Mouse (Mus musculus) bone marrow, adult 2 months (tissue): Measurements from ENCODE around the gene Pkp3. TPM values are rescaled to one million over a fixed set of nuclear protein-coding genes. Genes with fewer than 3 reads are reported as not detected.
A peak's percentile ranks its signal among the peaks of the same experiment; 100 is the strongest.

Experiments
- H3K27ac ChIP-seq: fragments of 200-500 bp; 2 replicates; pipeline ENCODE4 v1.5.1; 2012; ENCODE audit warnings: low read depth, mild to moderate bottlenecking, control low read depth, inconsistent platforms, low read length; ENCODE audit not compliant: control insufficient read depth, poor library complexity, insufficient read depth
- H3K4me1 ChIP-seq: fragments of 200-500 bp; 2 replicates; pipeline ENCODE4 v1.6.1; 2011; ENCODE audit warnings: low read length; ENCODE audit not compliant: control insufficient read depth, insufficient read depth
- H3K4me3 ChIP-seq: fragments of 200-500 bp; replicated peaks from 2 replicates; pipeline ENCODE3; 2011; ENCODE audit warnings: mild to moderate bottlenecking, low read depth, low read length, control low read depth; ENCODE audit not compliant: control insufficient read depth
- CTCF ChIP-seq: fragments of 200-500 bp; IDR thresholded peaks from 2 replicates; pipeline ENCODE4 v1.5.1; 2011; ENCODE audit warnings: low read length, control low read depth; ENCODE audit not compliant: control insufficient read depth, insufficient read depth
- POLR2A ChIP-seq: fragments of 200-500 bp; IDR thresholded peaks from 2 replicates; pipeline ENCODE4 v1.6.1; 2011; ENCODE audit warnings: low read depth, mild to moderate bottlenecking, control low read depth, low read length, borderline replicate concordance; ENCODE audit not compliant: control insufficient read depth
- WGBS: fragments of 180-500 bp; shearing (Covaris S2); methylation state at CpG from one replicate; pipeline ENCODE4 v1.1.7; 2018; 5-methylcytosine and 5-hydroxymethylcytosine counted together
- polyA plus RNA-seq: library from polyadenylated mRNA; stranded (reverse); fragments of >200 nt; gene quantifications from 2 replicates; pipeline ENCODE4 v1.2.4, GENCODE M21; 2011; ENCODE audit warnings: low replicate concordance; ENCODE audit not compliant: missing spikeins, insufficient read depth, insufficient read length

The Pkp3 gene
- polyA plus RNA-seq, 1 experiment, result 15.9 TPM

DNA sequence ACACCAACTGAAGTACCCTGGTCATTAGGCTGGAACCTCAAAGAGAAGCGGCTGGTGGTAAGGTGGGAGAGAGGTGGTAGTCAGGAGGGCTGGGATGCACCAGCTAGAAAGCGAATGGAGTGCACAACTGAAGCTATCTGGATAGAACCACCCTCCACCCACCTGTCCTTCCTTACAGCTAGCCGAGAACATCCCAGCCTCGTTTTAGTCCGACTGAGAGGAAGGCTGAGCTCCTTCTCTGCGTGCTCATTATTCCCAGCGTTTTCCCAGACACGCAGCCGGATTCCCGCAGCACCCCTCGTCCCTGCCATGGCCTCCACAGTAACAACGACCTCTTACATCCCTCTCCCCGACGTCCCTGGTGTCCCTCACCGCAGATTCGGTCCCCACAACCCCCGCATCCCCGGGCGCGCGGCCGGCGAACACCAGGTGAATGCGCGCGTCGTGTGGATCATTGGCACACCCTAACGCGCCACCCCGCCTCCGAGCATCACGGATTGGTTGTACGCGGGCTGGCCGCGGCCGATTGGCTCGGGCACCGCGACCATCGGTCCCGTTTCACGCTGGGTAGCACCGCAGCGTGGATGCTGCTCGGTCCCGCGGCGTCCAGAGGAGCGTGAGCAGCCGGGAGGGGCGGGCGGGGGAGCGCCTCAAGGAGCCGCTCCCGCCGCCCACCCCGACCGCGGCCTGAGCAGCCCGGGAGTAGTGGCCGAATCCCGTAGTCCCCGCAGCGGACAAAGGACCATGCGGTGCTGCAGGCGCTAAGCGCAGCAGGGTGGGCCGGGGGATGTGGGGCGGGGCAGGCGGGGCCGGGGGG lies 17.4 kb upstream of the Pkp3 start, which contains the start of gene B4galnt4:
Gene B4galnt4, plus strand, starts transcription at position 679 of the 817 bp plus-strand sequence.
- H3K27ac ChIP-seq, result no peak within 1 kb of the TSS
- 3% methylated on average over 72 of the region's 72 CpGs for WGBS
- no peak within 1 kb of the TSS for H3K4me3 ChIP-seq
- H3K4me1 ChIP-seq, result peaks cover 6% of the 10 kb centered on the region
- TF ChIP-seq POLR2A (no peak), CTCF (no peak)

DNA sequence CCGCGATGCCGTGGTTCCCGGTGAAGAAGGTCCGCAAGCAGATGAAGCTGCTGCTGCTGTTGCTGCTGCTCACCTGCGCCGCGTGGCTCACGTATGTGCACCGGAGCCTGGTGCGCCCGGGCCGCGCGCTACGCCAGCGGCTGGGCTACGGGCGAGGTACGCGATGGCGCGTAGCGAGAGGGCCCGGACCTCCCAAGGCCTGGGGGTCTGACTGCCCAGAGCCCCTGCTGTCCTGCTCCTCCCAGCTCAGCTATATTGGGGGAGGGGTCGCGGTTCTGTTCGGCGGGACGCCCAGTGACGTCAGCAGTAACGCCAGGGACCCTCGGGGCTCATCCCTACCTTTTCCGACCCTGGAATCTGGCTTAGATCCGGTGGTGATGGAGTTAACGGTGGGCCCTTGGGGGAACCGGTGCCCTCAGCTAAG lies 16.7 kb upstream of the Pkp3 start:
- H3K4me1 ChIP-seq, result peaks cover 6% of the 10 kb centered on the region
- TF ChIP-seq POLR2A (no peak), CTCF (no peak)
- WGBS, result 8% methylated on average over 37 of the region's 37 CpGs

DNA sequence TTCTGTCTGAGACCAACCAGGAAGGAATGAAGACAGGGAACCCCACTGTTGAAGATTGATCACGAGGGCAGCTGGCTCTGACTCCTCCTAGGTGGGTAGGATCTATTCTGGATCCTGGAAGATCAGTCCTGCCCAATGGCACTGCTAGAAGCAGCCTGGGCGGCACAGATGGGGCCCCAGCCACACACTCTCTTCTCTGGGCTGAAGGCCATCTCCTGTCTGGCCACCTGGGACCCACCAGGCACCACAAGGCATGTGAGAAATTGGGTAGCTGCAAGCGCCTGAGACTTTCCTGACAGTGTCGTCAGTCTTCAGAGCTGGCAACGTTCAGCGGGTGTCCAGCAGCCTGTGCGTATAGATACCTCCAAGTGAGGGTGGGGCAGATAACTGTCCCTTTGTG lies 15.5 kb upstream of the Pkp3 start:
- Histone ChIP-seq H3K4me1 (peaks cover 6% of the 10 kb centered on the region), H3K4me3 (no peak overlapping the region), H3K27ac (no peak overlapping the region)
- TF ChIP-seq CTCF, result no peak
- no peak for TF ChIP-seq POLR2A
- 35% methylated on average over 7 of the region's 7 CpGs for WGBS

More for the DNA sequence above, 16.7 kb upstream of the Pkp3 start:
- H3K4me3 ChIP-seq, result no peak overlapping the region
- no peak overlapping the region for H3K27ac ChIP-seq

DNA sequence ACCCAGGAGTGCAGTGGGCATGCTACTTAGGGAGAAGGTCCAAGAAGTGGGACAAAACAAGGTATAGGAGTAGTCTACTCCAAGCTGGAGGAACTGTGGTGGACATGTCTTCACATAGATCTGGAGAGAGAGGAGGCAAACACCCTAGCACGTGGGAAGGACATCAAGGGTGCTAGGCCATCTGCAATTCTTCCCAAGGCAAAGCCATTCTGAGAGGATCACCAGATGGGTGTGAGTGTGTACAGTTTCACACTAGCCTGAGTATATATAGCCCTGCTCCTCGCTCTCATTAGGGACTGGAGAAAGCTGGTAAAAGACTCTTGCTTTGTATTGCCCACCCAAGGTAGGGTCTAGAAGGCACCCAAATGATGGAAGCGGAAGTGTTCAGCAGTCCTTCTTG lies 14.7 kb upstream of the Pkp3 start:
- TF ChIP-seq POLR2A (no peak), CTCF (no peak)
- Histone ChIP-seq H3K4me1 (peaks cover 6% of the 10 kb centered on the region), H3K27ac (no peak overlapping the region), H3K4me3 (no peak overlapping the region)
- 72% methylated on average over 3 of the region's 3 CpGs for WGBS

DNA sequence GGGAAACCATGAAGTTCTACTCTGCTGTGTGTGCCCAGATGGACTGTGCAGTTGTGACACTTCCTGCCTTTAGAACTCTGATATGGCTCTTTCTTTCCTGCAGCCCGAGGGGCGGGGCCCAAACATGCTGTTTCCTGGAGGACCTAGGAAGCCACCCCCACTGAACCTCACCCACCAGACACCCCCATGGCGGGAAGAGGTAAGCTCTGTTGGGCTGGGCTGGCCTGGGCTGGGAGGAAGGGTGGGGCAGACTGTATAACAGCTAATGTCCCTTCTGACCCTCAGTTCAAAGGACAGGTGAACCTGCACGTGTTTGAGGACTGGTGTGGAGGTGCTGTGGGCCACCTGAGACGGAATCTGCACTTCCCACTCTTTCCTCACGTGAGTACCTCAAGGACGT lies 13.8 kb upstream of the Pkp3 start:
- Histone ChIP-seq H3K27ac (no peak overlapping the region), H3K4me1 (peaks cover 6% of the 10 kb centered on the region), H3K4me3 (no peak overlapping the region)
- TF ChIP-seq CTCF (no peak), POLR2A (no peak)
- WGBS, result 14% methylated on average over 7 of the region's 7 CpGs

DNA sequence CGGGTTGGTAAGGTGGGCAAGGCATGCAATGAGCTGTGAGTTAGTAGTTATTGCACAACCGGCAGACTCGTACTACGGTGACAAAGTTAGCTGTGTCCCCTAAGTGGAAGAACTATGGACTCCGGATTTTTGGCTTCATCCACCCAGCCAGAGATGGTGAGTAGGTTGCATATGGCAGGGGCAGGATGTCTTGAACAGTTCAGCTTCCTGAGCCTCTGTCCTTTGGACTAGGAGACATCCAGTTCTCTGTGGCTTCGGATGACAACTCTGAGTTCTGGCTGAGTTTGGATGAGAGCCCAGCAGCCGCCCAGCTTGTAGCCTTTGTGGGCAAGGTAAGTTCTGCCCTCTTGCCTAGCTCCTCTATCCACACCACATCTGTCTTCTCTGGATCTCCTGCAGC lies 13.4 kb upstream of the Pkp3 start:
- 29% methylated on average over 7 of the region's 7 CpGs for WGBS
- Histone ChIP-seq H3K4me3 (no peak overlapping the region), H3K4me1 (peaks cover 6% of the 10 kb centered on the region), H3K27ac (no peak overlapping the region)
- TF ChIP-seq POLR2A, result no peak
- no peak for TF ChIP-seq CTCF

DNA sequence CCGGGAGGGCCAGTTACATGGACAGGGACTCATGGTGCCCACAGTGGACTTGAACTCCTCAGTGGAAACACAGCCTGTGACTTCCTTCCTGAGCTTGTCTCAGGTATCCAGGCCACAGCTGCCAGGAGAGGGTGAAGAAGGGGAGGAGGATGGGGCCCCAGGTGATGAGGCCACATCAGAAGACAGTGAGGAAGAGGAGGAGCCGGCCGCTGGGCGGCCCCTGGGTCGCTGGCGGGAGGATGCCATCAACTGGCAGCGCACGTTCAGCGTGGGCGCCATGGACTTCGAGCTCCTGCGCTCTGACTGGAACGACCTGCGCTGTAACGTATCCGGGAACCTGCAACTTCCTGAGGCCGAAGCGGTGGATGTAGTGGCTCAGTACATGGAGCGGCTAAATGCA lies 9.7 kb upstream of the Pkp3 start:
- peaks cover 7% of the 10 kb centered on the region for H3K4me1 ChIP-seq
- no peak for TF ChIP-seq POLR2A
- no peak for TF ChIP-seq CTCF

DNA sequence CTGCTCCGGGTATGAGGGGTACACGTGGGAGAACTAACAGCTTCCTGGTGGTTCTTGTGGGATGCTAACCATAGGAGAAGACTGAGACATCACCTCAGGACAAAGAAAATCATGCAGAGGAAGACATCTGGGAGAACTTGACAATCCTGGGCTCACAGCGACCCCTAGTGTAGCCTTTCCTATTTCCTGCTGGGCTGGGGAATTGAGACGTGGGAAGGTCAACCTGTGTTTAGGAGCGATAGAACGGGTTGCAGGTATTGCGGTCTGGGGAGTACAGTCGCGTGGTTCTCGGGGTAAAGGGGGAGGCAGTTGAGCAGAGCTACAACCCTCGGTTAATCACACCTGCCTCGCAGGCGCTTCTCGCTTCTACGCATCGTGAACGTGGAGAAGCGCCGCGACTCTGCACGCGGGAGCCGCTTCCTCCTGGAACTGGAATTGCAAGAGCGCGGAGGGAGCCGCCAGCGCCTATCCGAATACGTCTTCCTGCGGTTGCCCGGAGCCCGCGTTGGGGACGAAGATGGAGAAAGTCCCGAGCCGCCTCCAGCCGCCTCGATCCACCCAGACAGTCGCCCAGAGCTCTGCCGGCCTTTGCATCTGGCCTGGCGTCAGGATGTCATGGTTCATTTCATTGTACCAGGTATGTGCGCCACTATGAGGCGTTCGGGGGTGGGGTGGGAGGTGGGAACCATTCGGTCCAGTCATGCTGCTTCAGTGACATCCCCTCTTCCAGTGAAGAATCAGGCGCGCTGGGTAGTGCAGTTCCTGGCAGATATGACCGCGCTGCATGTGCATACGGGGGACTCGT lies 7.8 kb upstream of the Pkp3 start:
- Histone ChIP-seq H3K4me1 (peaks cover 1% of the 10 kb centered on the region; the same call in 1 of the 2 replicates), H3K27ac (no peak overlapping the region), H3K4me3 (no peak overlapping the region)
- 3% methylated on average over 51 of the region's 51 CpGs for WGBS
- TF ChIP-seq POLR2A (no peak), CTCF (peak; percentile 64)

More for the DNA sequence above, 9.7 kb upstream of the Pkp3 start:
- H3K27ac ChIP-seq, result no peak overlapping the region
- 89% methylated on average over 19 of the region's 19 CpGs for WGBS
- H3K4me3 ChIP-seq, result no peak overlapping the region
